Mouse (Mus musculus) erythroblast, embryonic 14.5 days (primary cell): Measurements from ENCODE around the gene Insig2.

Source experiments
- GATA1 ChIP-seq: IDR thresholded peaks from 2 replicates; pipeline ENCODE4 v1.6.1; 2012; ENCODE audit warnings: low read length, inconsistent platforms, mixed read lengths
- TAL1 ChIP-seq: IDR thresholded peaks from 3 replicates; pipeline ENCODE4 v1.6.1; 2012; ENCODE audit warnings: low read length, inconsistent platforms, mixed read lengths

- TF ChIP-seq GATA1 (no peak), TAL1 (no peak)
These were observed 8.9 kb downstream of the Insig2 start for GRCm38 (mm10) chr1:121323501-121323900.
